Mouse (Mus musculus): ENCODE measurements at regions not wholly inside any gene's neighbourhood (a gene's known extent, or its start where the extent isn't known, plus 50 kb on each side); places are given as distances from the start of the nearest gene placed in this dataset.
"Not testable (repeated sequence)": the region's sequence is repeated elsewhere in the genome, so short reads cannot be mapped to it uniquely, and the experiment has no call there.

DNA sequence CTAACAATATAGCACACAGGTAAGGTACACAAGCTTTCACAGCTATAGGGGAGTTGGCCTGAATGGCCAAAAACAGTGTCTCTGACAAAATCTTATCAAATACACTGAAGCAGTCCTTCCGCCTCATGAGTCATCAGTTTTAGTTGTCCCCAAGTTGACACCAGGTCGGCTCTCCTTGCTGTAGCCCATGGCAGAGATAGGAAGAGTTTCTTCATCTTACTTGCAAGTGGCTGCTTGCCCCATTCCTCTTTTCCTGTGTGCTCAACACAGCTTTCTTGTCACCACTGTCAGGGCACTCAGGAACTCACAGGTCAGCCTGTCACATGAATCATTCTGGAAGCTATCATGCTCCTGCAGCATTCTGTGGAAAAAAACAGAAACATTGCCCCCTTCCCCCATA lies 77.1 kb downstream of the Olfr721-ps1 start:
- not testable (repeated sequence) for DNase-seq (ENCODE audit: low spot score in 2 of 2)

DNA sequence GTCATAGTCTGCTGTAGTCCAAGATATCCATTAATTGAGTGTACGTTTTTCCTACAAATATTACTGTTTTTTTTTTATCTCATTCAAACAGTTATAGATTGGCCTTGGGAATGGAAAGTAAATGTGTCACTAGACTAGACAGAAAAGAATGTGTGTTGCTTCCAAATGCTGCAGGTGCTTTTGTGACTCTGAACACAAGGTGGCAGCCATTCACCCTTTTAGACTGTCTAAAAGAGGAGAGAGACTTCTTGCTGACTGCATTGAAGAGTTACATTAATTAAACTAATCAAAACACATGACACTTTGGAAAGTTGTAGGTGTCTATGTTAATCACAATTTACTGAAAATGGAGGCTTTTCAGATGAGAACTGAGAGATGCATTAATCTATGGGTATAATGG lies 80.7 kb downstream of the Olfr721-ps1 start:
- DNase-seq (ENCODE audit: low spot score in 2 of 2): peak; percentile 26 to 43

DNA sequence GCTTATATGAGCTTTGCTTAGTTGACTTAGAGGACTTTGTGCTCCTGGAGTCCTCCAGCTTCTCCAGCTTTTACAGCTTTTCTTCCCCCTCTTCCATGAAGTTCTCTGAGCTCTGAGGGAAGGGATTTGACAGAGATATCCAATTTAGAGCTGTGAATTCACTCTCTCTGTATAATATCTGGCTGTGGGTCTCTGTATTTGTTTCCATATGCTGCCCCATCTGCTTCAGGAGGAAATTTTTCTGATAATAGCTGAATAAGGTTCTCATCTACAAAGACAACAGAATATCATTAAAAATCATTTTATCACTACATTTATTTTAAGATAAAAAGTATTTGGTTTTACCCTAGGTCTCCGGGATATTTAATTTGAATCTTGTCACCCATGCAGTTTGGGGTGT lies 85.3 kb downstream of the Olfr721-ps1 start:
- DNase-seq (ENCODE audit: low spot score in 2 of 2): no peak

DNA sequence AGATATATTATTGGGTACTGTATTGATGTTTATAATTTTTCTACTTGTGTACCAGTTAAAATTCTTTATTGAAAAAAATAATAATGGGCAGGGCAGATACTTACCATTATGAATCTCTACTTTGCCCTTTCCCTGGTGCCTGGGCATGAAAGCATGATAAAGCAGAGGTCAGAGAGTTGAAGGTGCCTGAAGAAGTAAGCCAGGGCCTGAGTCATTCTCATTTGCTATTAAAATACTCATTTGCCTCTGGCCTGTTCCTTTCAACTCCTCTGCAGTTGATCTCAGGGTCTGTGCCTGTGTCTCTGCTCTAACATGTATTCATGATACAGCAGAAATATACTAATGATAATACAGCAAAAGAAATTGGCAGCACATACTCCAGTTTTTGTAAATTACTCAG lies 89.4 kb downstream of the Olfr721-ps1 start:
- DNase-seq (ENCODE audit: low spot score in 2 of 2): no peak

DNA sequence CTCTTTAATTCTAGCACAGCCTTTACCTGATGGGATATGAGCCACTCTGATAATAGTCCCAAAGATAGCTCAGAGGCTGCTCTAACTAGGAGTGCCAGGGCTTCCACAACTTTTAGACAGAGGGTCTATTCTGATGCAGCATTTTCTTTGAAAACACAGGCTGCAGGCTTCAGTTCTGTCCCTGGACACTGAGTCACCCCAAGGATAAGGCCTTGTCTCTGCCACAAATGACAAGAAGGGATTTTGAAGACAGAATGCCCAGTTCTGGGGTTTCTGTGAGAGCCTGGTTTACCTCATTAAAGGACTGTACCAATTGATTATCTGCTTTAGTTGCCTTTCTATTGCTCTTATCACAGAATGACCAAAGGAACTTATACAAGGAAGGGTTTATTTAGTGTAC lies 90.9 kb downstream of the Olfr721-ps1 start:
- no peak for DNase-seq (ENCODE audit: low spot score in 2 of 2)

DNA sequence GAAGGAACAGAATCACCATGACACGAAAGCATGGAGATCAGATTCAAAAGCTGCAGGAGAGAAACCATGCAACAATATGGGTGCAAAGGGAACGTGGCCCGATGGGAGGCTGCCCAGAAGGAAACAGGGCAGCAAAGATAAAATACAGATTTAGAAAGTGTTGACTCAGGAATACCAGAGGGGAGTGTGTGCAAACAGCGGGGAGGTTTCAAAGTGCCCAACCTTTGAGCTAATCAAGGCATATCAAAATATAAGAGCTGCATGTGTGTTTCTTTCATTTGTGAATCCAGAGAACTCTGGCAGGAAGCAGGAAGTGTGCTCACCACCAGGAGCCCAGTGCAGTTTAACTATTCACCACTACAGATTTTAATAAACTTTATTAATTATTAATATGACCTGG lies 110.8 kb downstream of the Olfr721-ps1 start:
- DNase-seq (ENCODE audit: low spot score in 2 of 2): no peak

DNA sequence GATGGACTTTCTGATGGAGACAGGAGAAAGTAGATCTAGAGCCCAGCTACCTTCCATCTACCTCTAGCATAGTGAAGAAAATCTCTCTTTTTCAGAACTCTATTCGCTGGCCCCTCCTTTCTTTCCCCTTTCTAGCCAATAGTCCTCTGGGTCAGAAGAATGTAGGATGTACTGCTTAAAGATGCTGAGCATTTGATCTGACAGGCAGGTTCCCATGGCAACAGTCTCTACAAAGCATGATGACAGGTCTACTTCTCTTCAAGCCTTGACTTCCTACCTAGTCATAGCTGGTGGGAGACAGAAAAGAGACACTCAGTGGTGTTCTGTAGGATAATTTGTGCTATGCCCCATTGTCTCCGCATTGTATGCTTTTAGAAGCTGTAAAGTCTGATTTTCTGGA lies 112.0 kb downstream of the Olfr721-ps1 start:
- no peak for DNase-seq (ENCODE audit: low spot score in 2 of 2)

DNA sequence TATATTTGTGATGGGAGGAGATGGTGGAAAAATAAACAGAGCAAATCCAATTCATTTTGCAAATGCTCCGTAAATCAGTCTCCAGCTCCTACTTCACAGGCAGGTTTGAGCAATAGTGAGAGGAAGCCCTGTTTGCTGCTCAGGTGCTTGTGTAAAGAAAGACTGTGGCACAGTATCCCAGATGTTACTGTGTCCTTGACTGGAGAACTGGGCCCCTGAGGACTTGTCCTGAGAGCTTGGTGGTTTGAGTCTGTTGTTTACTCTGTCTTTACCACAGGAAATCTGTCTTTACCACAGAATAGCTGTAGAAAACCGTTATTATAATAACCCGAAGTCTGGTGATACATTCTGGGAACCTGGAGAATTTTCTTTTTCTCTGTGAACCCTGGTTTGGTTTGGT lies 112.4 kb downstream of the Olfr721-ps1 start:
- DNase-seq (ENCODE audit: low spot score in 2 of 2): no peak

DNA sequence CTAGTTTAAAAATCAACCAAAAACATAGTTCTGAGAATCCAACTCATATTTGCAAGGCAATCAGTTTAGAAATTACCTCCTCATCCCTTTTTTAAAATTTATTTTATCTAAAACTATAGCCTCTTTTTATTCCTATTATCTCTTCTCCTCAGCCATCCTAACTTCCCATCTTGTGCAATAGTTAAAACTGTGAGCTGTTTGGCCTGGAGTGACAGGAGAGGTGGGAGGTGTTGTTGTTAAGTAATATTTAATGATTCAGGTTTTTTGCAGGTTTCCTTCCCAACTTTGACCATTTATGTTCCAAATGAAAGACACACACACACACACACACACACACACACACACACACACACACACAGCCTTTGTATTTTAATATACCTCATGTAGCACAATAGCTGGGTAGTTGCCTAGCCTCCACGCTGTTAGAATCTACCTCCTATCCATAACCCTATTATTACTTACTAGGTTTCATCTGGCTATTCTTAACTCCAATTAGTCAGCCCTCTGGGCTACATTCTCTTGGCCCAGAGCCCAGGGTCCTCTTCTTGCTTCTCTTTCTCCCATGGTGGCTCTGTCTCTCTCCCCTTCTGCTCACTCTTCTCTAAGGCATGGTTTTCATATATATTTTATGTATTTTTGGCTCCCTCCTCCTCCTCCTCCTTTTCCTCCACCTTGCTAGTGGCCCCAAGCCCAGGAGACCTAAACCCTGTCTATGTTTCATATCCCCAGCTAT lies 113.5 kb downstream of the Olfr721-ps1 start:
- no peak for DNase-seq (ENCODE audit: low spot score in 2 of 2)

DNA sequence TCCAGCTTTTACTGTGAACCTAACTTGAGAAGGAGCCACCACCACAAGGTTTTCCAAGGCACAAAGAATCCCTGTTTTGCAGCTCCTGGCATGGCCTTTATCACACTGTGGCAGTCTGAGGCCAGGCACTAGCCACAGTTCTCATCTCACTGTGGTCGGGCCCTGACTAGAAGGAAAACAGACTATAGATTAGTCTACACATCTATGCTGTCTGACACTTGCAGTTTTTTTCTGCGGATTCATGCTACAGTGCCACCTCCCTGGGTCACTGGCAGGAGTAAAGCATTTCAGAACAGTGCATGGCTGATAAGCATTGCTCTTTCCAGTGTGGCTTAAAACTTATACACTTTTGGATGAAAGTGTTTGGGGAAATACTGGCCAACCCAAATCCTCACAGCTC lies 114.3 kb downstream of the Olfr721-ps1 start:
- DNase-seq (ENCODE audit: low spot score in 2 of 2): no peak

DNA sequence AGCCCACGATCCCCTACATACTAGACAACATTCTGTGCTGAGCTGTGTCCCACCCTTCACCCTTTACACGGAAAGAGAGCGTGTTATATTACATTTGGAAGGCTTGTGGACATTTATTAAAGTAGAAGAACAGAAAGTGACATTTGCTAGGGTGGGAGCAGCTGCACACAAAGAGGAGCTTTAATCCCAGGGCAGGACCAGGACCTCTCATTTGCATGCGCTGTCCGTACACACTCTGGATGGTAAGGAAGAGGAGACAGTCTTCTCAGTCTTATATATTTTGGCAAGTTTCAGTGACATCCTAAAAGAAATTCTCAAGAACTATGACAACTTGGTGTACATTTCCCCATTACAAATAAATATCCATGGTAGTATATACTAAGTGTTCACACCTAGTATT lies 114.8 kb downstream of the Olfr721-ps1 start:
- DNase-seq (ENCODE audit: low spot score in 2 of 2): no peak

DNA sequence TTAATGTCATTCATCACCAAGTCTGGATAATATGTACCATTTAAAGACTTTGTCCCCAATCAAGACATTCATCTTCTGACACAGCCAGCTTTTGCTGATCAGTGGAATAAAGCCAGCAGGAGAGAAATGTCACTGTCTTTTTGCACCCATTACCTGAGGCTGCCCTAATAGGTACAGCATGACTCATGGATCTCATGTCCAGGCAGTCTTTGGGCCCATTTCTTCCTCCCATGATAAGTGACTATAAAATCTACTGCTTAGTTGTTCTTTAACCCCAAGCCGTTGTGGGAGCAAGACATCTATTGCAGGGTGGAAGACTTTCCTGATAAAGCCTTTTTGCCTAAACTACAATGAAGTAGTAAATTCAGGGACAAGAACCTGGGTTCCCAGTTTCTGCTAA lies 116.9 kb downstream of the Olfr721-ps1 start:
- no peak for DNase-seq (ENCODE audit: low spot score in 2 of 2)

DNA sequence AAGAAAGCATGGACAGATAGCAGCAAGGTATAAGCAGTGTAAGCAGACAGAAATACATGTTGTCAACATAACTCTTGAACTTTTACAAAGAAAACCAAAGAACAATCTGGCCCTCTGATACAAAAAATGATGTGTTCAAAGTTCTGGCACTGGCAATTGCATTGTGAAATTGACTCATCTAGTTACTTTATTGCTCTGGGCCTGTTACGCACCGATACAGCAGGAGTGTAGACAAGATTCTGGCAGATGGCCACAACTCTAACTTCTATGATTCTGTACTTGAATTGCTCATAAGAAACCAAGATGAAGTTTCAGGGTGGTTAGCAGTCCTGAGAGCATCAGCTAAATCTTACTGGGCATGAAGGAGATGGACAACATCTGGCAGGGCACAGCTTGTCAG lies 117.7 kb downstream of the Olfr721-ps1 start:
- DNase-seq (ENCODE audit: low spot score in 2 of 2): no peak

DNA sequence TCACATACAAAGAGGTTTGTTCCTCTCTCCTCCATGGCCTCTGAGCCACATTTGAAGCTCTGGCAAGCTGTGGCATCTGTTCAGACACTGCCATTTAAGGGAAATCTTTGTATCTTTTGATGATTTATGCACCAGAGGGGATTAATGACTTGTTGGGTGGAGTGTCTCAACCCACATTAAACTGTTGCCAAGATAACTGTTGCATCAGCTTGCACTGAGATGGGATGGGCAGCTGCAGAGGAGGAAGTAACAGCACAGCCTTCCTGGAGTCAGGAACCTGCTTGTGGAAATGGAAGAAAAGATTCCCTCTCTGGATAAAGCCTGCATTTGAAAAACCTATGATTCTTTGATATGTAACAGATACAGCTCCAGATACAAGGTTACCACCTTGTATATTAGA lies 119.1 kb downstream of the Olfr721-ps1 start:
- no peak for DNase-seq (ENCODE audit: low spot score in 2 of 2)

DNA sequence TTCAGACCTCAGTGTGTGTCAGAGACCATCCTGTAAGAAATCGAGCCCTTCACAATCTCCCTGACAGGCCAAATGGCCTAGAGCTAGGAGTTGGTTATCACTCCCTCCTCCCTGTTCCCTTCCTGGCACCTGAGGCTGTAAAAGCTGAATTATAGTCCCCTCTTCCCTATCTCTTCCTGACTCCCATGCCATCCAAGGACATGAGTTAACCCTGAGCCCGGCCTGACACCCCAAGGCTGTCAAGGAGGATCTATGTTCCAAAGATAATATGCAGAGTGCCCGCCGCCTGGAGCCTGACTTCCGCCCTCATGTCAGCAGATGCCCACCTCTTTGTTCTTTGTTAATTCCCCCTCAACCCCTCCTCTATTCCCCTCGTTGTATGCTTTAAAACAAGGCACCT lies 120.2 kb downstream of the Olfr721-ps1 start:
- not testable (repeated sequence) for DNase-seq (ENCODE audit: low spot score in 2 of 2)

DNA sequence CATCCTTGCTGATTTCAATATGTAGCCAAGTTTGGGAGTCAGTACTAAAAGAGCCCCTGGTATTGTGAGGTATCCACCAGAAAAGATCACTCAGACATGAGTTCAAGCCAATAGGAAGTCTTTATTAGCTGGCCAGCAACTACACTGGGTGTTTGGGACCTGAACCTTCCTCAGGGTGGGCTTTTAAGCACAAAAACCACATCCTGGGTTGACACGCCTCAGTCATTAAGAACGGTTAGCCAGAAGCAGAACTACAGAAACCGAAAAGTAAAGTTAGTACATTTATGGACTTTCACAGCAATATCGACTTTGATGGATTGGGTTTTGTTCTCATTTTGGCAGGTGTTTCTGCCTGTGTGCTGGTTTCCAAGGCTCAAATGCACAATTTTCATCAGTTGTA lies 124.1 kb downstream of the Olfr721-ps1 start:
- no peak for DNase-seq (ENCODE audit: low spot score in 2 of 2)

DNA sequence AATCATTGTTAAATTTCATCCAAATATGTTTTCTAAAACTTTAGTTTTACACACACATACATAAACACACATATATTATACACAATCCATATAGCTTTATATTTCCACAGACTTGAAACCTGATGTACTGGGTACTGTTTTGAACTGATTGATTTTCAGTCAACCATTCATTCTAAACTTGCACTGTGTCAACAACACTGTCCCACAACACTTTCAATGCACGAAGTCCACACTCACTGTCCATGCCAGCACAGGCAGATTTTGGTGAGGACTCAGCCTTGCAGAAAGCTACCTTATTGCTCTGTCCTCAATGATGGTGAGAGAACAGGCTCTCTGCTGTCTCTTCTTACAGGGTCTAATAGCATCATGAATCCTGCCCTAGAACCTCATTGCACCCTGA lies 127.3 kb downstream of the Olfr721-ps1 start:
- no peak for DNase-seq (ENCODE audit: low spot score in 2 of 2)

DNA sequence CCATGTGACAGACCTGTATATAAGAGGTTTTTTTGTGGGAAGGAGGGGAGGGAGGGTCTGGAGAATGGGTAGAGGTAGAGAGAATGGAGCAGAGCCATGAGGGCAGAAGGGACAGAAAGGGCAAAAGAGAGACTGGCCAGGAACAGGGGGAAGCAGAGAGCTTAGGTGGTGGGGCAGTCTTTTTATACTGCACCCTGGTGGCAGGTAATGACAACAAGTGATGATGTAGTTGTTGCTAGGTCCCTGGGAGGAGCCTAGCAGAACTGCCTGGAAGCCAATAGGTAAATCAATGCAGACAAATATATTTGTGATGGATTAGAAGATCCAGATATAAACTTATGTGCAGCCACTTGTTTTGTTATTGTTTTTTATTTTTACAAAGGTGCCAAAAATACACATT lies 140.1 kb downstream of the Olfr721-ps1 start:
- no peak for DNase-seq (ENCODE audit: low spot score in 2 of 2)

DNA sequence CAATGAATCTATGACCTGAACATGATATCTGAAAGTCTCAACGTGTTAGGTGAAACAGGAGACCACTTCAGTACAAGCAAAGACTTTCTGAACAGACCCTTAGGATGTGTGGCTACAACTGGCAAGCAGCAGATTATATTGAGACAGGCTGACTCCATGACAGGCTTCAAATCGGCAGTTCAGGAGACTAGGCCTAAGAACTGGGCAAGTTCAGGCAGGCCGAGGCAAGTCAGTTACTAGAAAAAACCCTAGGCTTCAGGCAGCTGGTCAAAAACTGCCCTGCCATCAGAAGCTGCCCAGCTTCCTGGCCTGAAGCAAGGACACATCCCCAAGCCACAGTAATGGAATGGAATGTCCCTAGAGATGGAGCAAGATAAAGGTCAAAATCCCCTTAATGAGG lies 140.6 kb downstream of the Olfr721-ps1 start:
- no peak for DNase-seq (ENCODE audit: low spot score in 2 of 2)

DNA sequence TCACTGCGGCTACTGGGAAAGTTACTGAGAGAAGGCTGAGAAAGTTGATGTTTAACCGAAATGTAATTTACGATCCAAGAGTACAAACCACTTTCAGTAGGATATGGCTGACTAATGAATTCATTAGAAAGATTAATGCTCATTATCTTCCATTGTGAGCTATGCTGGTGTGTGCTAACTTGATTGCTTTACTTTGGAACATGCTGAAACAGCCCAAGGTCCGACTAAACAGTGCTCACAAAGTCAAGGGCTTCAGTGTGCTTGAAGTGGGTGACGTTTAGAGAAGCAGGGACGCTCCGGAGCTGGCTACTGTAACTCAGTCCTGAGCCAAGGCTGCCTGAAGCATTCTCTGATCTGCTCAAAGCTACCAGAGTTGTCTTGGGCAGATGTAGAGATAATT lies 143.1 kb downstream of the Olfr721-ps1 start:
- DNase-seq (ENCODE audit: low spot score in 2 of 2): no peak

DNA sequence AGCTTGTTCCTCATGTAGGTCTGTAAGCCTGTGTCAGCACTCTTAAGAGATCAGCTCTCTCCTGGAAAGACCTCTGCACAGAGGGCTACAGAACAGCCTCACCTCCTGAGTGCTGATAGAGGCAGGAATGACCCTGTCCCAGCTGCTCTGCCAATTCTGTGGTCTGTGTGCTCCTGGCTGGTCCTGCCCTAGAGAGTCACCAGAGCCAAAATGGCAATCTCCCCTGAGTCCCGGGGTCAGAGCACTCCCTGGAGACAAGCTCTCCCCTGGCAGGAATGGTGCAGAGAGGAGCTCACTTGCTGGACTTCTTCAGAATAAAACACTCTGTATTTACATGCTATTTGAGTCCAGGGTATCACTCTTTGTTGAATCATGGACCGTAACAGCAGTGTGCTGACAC lies 149.9 kb upstream of the Slc4a7 start:
- no peak for DNase-seq (ENCODE audit: low spot score in 2 of 2)

DNA sequence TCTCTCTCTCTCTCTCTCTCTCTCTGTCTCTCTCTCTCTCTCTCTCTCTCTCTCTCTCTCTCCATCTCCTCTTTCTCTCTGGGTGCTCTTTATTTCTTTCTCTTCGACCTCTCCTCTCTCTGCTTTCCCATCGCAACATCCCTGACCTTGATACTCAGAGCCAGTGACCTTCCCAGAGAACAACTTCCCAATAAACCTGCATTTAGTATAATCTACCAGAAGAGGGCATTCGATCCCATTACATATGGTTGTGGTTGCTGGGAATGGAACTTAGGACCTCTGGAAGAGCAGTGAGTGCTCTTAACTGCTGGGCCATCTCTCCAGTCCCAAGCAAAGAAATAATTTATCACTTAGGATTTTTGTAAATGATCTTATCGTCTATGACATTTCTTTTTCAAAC lies 127.2 kb upstream of the Slc4a7 start:
- no peak for DNase-seq (ENCODE audit: low spot score in 2 of 2)

DNA sequence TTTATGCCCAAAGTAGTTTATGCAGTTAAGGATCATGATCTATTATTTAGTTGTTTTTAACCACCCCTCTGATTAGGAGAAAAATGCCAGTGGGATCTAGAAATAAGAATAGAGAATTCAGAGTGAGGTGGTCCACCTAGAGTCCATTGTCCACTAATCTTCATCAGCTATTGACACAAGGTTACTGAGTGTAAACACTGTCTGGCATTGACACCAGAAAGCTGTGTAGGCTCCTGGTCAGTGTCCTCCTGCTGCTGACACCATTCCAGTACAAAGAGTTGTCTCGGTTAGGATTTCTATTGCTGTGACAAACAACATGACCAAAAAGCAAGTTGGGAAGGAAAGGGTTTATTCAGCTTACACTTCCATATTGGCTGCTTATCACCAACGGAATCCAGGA lies 110.1 kb upstream of the Slc4a7 start:
- DNase-seq (ENCODE audit: low spot score in 2 of 2): no peak

DNA sequence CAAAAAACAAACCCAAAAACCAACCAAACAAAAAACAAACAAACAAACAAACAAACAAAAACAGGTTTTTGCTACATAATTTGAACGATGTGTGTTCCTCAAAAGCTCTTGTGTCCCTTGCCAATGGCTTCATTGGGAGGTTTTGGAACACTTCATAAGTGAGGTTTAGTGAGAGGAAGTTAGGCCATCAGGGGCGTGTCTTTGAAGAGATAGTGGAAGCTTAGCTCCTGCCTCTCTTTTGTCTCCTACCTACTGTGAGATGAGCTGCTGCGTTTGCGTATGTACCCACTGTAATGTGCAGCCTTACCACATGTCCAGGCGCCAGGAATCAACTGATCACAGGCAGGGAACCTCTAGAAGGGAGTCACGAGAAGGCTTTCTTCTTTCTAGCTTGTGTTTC lies 107.3 kb upstream of the Slc4a7 start:
- DNase-seq (ENCODE audit: low spot score in 2 of 2): no peak
